ENCODE assay signal across 8 mouse cellular contexts in the genomic region with DNA sequence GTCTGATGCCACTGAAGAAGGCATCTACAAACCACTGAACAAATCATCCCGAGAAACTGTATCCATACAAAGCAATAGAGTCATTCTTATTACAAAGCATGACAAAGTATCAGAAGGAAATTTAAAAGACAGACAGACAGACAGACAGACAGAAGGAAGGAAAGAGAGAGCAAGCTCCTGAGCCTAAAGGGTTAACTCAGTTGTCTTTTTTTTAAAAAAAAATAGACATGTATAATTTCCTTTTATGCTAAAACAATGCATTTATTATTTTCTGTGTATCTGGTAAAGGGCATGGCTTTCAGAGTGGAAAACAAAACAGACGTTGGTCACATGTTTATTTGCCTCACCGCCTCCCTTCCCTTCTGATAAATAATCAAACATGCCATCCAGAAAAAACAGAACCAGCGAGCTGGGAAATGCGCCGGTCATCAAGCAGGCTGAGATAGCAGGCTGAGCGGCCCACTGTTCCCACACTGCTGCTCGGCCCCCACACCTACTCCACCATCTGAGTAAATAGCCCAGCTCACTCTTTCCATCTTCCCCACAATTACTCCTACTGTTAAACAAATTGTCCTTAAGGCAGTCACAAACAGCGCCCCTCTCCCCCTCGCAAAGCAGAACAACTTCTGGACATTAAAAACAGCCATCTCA.
A peak's percentile ranks its signal among the peaks of the same experiment; 100 is the strongest.
DNase-seq lines count a peak whose midpoint lies in the region; ATAC-seq and TF ChIP-seq lines count a peak whose summit lies in the region.

No protein-coding gene starts in this region.

- DNase-seq in CD4-positive helper T cell, adult 2 months (ENCODE audit: low read depth, low spot score): peak; percentile 34
- DNase-seq in heart, adult 2 months: peak; percentile 57 to 63
- DNase-seq in lung, postnatal 36 days: peak; percentile 48
- DNase-seq in cerebellum, postnatal 4 days (ENCODE audit: low spot score in 2 of 2): no peak
- DNase-seq in adrenal gland, adult 18-20 months (ENCODE audit: low spot score in 2 of 2): no peak

- no peaks in the 10 kb centered on the region for H3K9me3 ChIP-seq in erythroblast, embryonic 14.5 days (ENCODE audit: control insufficient read depth, low read length)
- no peaks in the 10 kb centered on the region for H3K9me3 ChIP-seq in intestine, postnatal 0 days (ENCODE audit: control insufficient read depth)

- 0 out of 2 replicates have a peak, but pooled peaks have one; percentile 35 for TF ChIP-seq EP300 in heart, adult 2 months (IDR thresholded peaks at IDR 0.05; ENCODE audit: insufficient read depth, low read depth, low read length)

- peak overlapping the region; percentile 62 for H3K9ac ChIP-seq in heart, adult 2 months (ENCODE audit: low read depth, low read length)
- peak overlapping the region; percentile 22; the same call in 1 of the 2 replicates for H3K9ac ChIP-seq in intestine, postnatal 0 days (ENCODE audit: low read depth, low read length)

- H3K4me3 ChIP-seq in erythroblast, embryonic 14.5 days (replicated peaks): peak overlapping the region; percentile 39
- H3K4me3 ChIP-seq in heart, adult 2 months: peak overlapping the region; percentile 55
- H3K4me3 ChIP-seq in intestine, postnatal 0 days (ENCODE audit: low read depth, low read length): peak overlapping the region; percentile 43

- no peak for TF ChIP-seq CTCF in heart, adult 2 months (IDR thresholded peaks at IDR 0.05)
- 0 out of 2 replicates have a peak, but pooled peaks have one; percentile 4 for TF ChIP-seq CTCF in intestine, postnatal 0 days (IDR thresholded peaks at IDR 0.05; ENCODE audit: low read depth)

- H3K27me3 ChIP-seq in erythroblast, embryonic 14.5 days (ENCODE audit: control insufficient read depth): no peaks in the 10 kb centered on the region
- H3K27me3 ChIP-seq in heart, adult 2 months (ENCODE audit: control insufficient read depth, insufficient read depth, low read length): no peaks in the 10 kb centered on the region
- no peaks in the 10 kb centered on the region for H3K27me3 ChIP-seq in intestine, postnatal 0 days (replicated peaks; ENCODE audit: control insufficient read depth, insufficient read depth, low read length)

- H3K36me3 ChIP-seq in erythroblast, embryonic 14.5 days (ENCODE audit: control insufficient read depth): no peaks in the 10 kb centered on the region
- H3K36me3 ChIP-seq in heart, adult 2 months (ENCODE audit: control insufficient read depth, insufficient read depth, low read length): peaks cover 6% of the 10 kb centered on the region; the same call in 1 of the 2 replicates
- no peaks in the 10 kb centered on the region for H3K36me3 ChIP-seq in intestine, postnatal 0 days (ENCODE audit: control insufficient read depth, insufficient read depth)

- no peak for ATAC-seq in erythroblast, adult 5-6 weeks (replicated peaks; ENCODE audit: low FRiP score, poor library complexity, severe bottlenecking)
- no peak for ATAC-seq in intestine, postnatal 0 days

- intact Hi-C loops in heart, adult 2 months (cut with DNase I): no loop called here

- WGBS in heart, adult 2 months: 9% methylated on average over 10 of the region's 10 CpGs
- 11% methylated on average over 10 of the region's 10 CpGs for WGBS in intestine, postnatal 0 days

- H3K4me1 ChIP-seq in erythroblast, embryonic 14.5 days (ENCODE audit: control insufficient read depth): peaks cover 25% of the 10 kb centered on the region
- peaks cover 9% of the 10 kb centered on the region for H3K4me1 ChIP-seq in heart, adult 2 months (ENCODE audit: control insufficient read depth, insufficient read depth, low read length)
- peaks cover 14% of the 10 kb centered on the region; the same call in 1 of the 2 replicates for H3K4me1 ChIP-seq in intestine, postnatal 0 days (replicated peaks; ENCODE audit: control insufficient read depth, insufficient read depth, low read length)

- H3K4me2 ChIP-seq in intestine, postnatal 0 days (replicated peaks; ENCODE audit: low read depth): peak overlapping the region; percentile 70

- TF ChIP-seq POLR2A in heart, adult 2 months (IDR thresholded peaks at IDR 0.05; ENCODE audit: insufficient read depth, low read depth, low read length): peak; percentile 41; the same call in 1 of the 2 replicates

- H3K79me2 ChIP-seq in heart, adult 2 months (replicated peaks; ENCODE audit: control insufficient read depth, insufficient read depth, low read length): no peaks in the 10 kb centered on the region

- H3K27ac ChIP-seq in heart, adult 2 months: peak overlapping the region; percentile 92
- H3K27ac ChIP-seq in intestine, postnatal 0 days (ENCODE audit: low read depth, low read length): peak overlapping the region; percentile 57

Comparison
In these comparisons a context has a peak if more than half of its experiments do, and no peak if none do; other contexts are left out.
1. DNase-seq: peak in CD4-positive helper T cell, adult 2 months (single experiment), heart, adult 2 months (2 of 2) and lung, postnatal 36 days (single experiment); none in cerebellum, postnatal 4 days (0 of 2) and adrenal gland, adult 18-20 months (0 of 2).
2. Peak in every context shown above with its lines, with median percentiles within 50 percentile points of each other: H3K4me3 ChIP-seq.